Mouse (Mus musculus) kidney, postnatal 14 days (tissue): ENCODE measurements around the gene Lims1.
A peak's percentile ranks its signal among the peaks of the same experiment; 100 is the strongest.
"Not testable (repeated sequence)": the region's sequence is repeated elsewhere in the genome, so short reads cannot be mapped to it uniquely, and the experiment has no call there.

Experiments used
- DNase-seq: peaks from one replicate; pipeline ENCODE4 v3.0.0; 2022; ENCODE audit warnings: mixed read lengths

Gene Lims1

GRCm38 (mm10) chr10:58323028-58323991 is at the start of gene Lims1:
Lims1 (plus strand) TSS chr10:58323466.
- peak; percentile 100 for DNase-seq

DNA sequence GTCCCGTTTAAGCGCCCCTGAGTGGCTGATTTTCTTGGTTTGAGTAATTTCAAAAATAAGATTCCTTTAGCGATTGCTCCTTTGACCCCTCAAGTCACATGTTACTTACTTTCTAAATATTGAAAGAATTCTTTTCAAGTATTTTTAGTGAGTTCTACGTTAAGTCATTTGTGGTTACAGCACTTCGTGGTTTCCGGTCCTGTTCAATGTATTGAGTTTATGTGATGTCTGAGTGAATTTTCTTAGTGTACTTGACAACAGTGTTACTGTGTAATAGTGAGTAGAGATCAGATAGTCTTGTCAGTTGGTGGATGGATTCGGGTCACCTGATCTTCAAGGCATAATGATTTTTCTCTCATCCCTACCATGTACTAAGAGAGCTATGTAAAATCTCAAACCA is 41.0 kb upstream of the Lims1 start:
- no peak for DNase-seq

GRCm38 (mm10) chr10:58290742-58291141 is 32.5 kb upstream of the Lims1 start:
- no peak for DNase-seq

GRCm38 (mm10) chr10:58294246-58294645 is 29.0 kb upstream of the Lims1 start:
- DNase-seq: no peak

DNA sequence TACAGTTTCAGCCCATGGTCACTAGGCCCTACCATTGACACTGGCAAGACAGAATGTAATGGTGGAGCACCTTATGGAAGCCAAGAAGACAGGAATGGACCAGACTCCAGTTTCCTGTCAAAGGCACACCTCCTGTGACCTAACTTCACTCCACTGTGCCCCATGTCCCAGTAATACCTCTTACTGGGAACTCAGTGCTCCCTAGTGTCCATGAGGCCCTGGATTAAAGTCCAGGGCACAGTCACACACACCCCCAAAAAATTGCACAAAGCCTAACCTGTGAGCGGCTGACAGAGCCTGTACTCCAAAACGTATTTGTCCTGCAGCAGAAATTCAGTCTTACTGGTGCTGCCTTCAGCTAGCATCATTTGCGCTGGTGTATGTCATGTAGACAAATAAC is 27.7 kb upstream of the Lims1 start:
- no peak for DNase-seq

DNA sequence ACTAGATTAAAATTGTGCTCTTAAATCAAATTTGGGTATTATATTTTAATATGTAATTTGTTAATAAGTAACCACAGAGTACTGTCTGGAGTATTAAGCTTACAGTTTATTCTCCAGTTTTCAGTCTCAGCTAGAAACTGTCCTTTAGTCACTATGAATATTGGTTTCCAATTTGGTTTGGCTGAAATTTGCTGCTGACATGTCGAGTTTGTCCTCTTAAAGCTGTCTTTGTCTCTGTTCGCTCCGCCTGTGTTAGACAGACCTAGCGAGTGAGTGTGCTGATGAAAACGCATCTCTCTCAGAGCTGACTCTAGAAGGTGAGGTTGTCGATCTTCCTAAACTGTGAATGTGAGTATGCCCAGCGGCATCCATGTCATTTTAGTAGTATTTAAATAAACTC is 18.3 kb upstream of the Lims1 start:
- no peak for DNase-seq

DNA sequence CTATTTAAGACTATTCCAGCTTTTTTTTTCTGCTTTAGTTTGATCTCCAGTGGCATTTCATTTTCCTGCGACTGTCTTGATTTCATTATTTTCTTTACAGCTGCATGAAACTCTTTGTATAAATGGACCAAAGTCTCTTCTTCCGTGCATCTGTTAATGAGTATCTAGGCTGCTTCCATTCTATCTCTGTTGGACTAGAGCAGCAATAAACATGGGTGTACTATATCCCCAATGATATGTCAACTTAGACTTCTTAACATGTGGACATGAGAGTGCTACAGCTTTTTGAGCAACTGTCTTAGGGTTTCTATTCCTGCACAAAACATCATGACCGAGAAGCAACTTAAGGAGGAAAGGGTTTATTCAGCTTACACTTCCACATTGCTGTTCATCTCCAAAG is 16.4 kb upstream of the Lims1 start:
- DNase-seq: no peak

DNA sequence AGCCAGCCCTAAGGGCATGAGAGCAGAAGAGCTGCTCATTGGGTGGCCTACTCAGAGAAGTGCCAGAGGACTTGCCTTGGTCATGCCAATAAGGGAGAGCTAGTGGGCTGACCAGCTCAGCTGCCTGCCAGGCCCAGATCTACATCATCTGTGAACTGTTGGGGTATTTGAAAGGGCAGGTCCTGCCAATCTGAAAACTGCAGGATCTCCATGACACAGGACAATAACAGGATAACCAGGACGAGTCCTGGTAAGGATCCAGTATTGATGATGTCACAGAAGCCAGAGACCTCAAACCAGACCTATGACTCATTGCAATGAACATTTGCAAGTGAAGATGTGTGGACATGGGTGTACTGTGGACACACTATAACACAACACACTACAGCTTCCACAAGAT is 12.5 kb upstream of the Lims1 start:
- no peak for DNase-seq

GRCm38 (mm10) chr10:58312887-58313286 is 10.4 kb upstream of the Lims1 start:
- DNase-seq: no peak

GRCm38 (mm10) chr10:58320881-58321280 is 2.4 kb upstream of the Lims1 start:
- no peak for DNase-seq

GRCm38 (mm10) chr10:58322361-58323027 is 772 bp upstream of the Lims1 start:
- DNase-seq: no peak

DNA sequence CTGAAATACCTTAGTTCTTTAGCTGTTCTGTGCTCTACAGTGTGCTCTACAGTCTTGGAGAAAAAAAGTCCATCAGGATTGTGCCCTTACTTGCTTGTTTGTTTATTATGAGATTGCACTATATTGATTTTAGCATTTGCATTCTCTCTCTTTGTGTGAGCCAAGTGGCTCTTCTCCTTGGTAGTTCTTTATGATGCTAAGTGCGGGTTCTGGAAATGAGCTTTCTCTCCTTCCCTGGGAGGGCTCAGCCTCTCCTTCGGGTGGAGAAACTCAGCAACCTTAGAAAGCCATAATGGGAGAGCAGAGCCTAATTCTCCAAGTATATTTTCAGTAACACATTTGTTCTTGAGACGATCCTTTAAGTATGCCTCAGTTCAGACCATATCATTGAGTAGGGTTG is 3.0 kb downstream of the Lims1 start:
- no peak for DNase-seq

DNA sequence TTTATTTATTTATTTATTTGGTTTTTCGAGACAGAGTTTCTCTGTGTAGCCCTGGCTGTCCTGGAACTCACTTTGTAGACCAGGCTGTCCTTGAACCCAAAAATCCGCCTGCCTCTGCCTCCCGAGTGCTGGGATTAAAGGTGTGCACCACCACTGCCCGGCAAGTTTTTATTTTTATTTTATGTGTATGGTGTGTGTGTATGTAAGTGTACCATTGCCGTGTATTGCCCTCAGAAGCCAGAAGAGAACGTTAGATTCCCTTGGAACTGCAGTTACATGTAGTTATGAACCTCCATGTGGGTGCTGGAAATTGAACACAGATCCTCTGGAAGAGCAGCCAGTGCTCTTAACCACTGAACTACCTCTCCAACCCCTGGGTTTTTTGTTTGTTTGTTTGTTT is 4.6 kb downstream of the Lims1 start:
- not testable (repeated sequence) for DNase-seq

GRCm38 (mm10) chr10:58328517-58329108 is 5.3 kb downstream of the Lims1 start:
- peak; percentile 67 for DNase-seq

GRCm38 (mm10) chr10:58330635-58331034 is 7.4 kb downstream of the Lims1 start:
- no peak for DNase-seq

DNA sequence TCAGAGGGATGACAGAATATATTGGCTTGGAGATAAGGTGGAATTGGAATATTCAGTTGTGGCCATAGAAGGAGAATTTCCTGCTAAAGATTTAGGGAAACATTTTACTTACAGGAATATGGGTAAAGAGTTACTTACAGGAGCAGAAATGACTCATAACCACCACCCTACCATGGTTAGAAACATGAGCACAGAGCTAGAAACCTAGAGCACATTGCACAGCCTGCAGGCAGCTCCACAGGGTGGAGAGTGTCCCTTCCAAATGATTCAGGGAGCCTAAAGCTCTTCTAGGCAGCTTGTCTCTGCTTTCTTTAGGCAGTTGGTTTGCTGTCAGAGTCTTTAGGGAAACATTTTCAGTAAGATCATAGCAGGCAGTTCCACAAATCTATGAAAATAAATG is 8.5 kb downstream of the Lims1 start:
- no peak for DNase-seq

DNA sequence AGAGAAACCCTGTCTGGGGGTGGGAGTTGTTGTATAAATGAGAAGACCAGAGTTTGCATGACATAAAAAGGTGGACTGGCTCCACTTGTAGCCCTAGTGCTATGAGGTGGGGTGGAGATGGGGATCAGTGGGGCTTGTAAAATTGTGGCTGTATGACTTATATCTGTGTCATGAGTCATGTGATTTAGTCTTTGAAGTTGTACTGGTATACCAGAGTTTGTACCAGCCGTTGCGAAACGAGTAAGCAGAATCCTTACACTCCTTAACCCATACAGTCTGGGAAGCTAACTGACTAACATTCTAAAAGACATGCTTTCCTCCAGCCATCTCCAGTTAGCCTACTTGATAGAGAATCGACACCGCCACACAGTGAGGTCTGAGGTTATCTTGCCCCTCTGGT is 10.1 kb downstream of the Lims1 start:
- no peak for DNase-seq

GRCm38 (mm10) chr10:58336156-58336555 is 12.9 kb downstream of the Lims1 start:
- no peak for DNase-seq

DNA sequence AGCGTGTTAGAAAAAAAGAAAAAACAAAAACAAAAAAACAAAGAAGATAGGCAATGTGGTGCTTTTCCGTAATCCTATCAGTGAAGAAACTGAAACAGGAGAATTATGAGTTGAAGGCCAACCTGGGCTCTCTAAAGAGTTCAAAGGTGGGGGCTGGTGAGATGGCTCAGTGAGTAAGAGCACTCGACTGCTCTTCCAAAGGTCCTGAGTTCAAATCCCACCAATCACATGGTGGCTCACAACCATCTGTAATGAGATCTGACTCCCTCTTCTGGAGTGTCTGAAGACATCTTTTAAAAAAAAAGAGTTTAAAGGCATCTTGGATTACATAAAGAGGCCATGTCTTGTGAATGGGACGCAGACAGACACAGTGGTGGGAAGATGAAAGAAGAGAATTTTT is 13.8 kb downstream of the Lims1 start:
- not testable (repeated sequence) for DNase-seq

- no peak for DNase-seq
Observed at GRCm38 (mm10) chr10:58338590-58338989, 15.3 kb downstream of the Lims1 start.

- peak; percentile 80 for DNase-seq
Observed at GRCm38 (mm10) chr10:58341685-58342084, 18.4 kb downstream of the Lims1 start.

DNA sequence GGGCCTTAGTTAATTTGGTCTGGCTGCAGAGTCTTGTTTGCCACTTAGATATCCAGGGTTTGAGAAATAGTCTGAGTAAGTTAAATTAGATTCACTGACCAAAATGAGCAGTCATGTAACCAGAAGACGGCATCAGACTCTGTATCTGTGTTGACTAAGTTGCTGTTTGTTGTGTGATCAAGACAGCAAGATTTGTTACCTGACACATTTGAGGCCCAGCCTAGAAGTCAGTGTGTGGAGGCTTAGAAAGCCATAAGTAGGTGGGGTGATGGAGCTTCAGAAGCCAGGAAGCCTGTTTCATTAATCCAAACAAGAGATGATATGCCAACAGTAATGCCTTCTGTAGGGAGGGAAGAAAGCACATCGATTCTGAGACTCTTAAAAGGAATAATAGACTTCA is 18.9 kb downstream of the Lims1 start:
- no peak for DNase-seq

- DNase-seq: no peak
Observed at GRCm38 (mm10) chr10:58343552-58343951, 20.3 kb downstream of the Lims1 start.

GRCm38 (mm10) chr10:58350600-58350999 is 27.3 kb downstream of the Lims1 start:
- no peak for DNase-seq
